Mouse (Mus musculus): Measurements from ENCODE around the gene Wdr20.
A peak's percentile ranks its signal among the peaks of the same experiment; 100 is the strongest.

Wdr20 gene

DNA sequence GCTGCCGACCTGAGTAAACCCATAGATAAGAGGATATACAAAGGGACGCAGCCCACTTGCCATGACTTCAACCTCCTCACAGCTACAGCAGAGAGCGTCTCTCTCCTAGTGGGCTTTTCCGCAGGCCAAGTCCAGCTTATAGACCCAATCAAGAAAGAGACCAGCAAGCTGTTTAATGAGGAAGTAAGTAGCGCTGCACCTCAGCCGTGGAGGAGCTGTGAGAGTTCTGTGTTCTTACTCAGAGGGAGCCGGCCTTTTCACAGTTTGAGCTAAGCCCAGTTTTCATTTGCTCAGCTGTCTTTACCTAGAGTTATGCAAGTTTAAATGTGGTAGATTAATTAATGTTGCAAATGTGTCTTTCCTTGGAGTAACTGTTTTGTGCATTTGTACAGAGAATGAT lies 41.6 kb downstream of the Wdr20 start:
- no peak for DNase-seq (ENCODE audit: low read depth, low spot score)

GRCm38 (mm10) chr12:110781181-110781580 lies 43.4 kb downstream of the Wdr20 start:
- no peak for DNase-seq (ENCODE audit: low read depth, low spot score)

GRCm38 (mm10) chr12:110782278-110782677 lies 44.5 kb downstream of the Wdr20 start:
- no peak for DNase-seq (ENCODE audit: low read depth, low spot score)

DNA sequence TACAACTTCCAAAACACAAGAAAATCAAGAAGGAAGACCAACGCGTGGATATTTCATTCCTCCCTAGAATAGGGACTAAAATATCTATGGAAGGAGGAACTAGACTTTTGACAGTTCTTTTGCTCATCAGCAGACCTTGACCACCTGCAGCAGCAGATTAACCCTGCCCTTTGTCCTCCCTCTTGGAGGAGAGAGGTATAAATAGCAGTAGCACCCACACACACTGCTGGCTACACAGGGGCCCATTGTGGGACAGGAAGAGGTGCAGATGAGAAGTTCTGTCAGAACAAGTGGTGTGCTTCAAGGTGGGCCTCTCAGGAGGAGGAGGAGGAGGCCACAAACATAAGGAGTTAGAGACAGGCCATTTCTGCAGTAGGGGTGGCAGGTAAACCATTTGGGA lies 46.5 kb downstream of the Wdr20 start:
- no peak for DNase-seq (ENCODE audit: low read depth, low spot score)

DNA sequence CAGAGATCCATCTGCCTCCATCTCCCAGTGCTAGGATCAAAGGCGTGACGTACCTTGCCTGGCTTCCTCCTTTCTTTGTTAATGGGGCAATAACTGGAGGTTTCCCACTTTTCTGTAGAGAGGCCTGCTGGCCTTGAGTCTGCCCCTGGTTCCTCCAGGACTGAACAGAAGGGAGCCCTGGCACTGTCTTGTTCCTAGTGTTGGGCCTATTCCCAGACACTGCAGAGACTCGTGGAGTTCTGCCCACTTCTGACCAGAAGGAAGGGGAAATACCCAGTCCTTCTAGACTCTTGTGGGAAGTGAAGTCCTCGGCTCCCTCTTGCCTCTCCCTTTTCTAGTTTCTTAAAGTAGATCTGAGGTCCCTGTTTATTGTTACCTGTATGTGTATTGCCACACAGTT lies 48.5 kb downstream of the Wdr20 start:
- no peak for DNase-seq (ENCODE audit: low read depth, low spot score)

DNA sequence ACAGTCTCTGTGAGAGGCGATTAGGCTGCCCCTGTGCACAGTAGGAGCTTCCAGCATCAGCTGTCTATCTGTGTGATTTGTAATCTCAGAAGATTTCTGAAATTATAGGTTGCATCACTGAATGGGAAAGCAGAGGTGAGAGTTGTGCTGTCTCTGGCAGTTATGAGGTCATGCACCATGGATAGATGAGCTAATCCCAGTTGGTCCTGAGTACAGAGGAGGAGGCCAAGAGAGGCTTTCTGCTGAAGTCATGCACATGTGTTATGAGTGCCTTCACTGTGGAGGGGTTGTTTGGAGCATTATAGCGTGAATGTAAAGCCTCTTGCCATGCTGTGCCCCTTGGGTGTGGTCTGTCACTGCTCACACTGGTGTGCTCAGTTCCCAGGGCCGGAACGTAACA lies 52.8 kb downstream of the Wdr20 start:
- DNase-seq (ENCODE audit: low read depth, low spot score), result no peak

GRCm38 (mm10) chr12:110791026-110791425 lies 53.3 kb downstream of the Wdr20 start:
- DNase-seq (ENCODE audit: low read depth, low spot score), result no peak

- no peak for DNase-seq (ENCODE audit: low read depth, low spot score)
Measured at GRCm38 (mm10) chr12:110795035-110795434, 57.3 kb downstream of the Wdr20 start.

GRCm38 (mm10) chr12:110796748-110797147 lies 59.0 kb downstream of the Wdr20 start:
- no peak for DNase-seq (ENCODE audit: low read depth, low spot score)

- DNase-seq (ENCODE audit: low read depth, low spot score), result no peak
Measured at GRCm38 (mm10) chr12:110797202-110797601, 59.5 kb downstream of the Wdr20 start.

DNA sequence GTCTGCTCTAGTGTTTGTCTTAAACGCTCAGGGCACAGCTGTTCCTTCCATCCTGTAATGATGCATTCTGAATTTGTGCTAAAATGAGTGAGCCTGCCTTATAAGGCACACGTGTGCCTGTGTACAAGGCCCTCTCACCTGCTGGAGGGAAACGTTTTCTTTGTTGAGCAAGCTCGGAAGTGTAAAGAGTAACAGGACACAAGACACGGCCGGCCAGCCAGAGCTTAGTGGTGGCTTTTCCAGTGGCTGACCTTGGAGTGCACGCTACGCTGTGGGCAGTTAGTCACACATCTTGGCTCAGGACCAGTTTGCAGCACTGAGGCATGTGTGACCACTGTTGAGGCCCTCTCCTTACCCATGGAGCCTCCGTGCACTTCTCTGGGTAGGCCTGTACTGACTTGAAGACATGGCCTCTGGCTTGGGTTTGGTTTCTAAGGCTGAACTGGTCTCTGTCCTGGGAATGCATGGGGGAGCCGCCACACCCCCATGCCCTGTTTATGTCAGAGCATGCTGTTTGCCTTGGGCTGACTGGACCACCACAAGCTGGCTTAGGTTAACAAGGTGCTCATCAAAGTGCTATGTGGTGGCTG lies 60.2 kb downstream of the Wdr20 start:
- no peak for DNase-seq (ENCODE audit: low read depth, low spot score)

DNA sequence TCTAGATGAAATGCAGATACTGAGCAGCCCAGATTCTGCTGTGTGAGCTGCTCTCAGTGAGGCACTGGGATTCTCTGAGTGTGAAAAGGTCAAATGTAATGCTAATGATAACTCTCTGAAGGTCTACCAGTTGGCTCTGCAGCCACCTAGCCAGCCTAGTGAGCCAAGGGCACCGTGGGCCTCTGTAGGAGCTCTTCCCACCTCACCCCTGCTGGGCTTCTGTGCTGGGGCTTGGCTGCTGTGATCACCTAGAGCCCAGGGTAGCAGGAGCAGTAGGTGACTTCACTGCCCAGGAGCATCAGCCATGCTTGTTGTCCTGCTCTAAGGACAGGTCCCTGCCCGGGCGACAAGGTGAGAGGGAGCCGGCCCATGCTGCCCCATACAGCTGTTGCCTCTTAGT lies 61.5 kb downstream of the Wdr20 start:
- DNase-seq (ENCODE audit: low read depth, low spot score), result no peak

DNA sequence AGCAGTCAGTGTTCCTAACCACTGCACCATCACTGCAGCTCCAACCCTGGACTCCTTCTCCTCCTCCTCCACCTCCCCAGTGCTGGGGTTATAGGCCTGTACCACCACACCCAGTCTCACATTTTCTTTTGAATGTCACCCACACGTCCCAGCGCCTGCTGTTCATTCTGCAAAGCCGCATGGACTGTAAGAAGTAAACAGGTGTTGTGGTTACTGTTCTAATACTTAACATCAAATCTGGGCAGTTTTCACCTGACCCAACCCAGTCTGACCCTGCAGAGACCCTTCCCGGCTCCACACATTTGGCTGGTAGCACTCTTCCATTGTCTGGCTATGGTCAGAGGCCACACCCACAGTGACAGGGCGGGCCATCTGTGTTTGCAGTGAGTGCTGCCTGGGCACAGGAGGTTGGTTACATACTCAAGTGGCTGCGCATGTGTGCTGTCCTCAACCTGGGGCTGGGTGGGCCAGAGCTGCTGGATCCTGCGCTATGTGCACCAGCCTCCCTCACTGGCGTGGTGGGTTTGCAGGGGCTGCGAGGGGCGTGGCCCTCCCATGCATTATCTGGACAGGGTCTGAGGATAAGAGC lies 64.2 kb downstream of the Wdr20 start:
- no peak for DNase-seq (ENCODE audit: low read depth, low spot score)

GRCm38 (mm10) chr12:110802674-110803297 lies 65.0 kb downstream of the Wdr20 start:
- DNase-seq (ENCODE audit: low read depth, low spot score), result no peak

GRCm38 (mm10) chr12:110804261-110804660 lies 66.5 kb downstream of the Wdr20 start:
- peak; percentile 20 for DNase-seq (ENCODE audit: low read depth, low spot score)

DNA sequence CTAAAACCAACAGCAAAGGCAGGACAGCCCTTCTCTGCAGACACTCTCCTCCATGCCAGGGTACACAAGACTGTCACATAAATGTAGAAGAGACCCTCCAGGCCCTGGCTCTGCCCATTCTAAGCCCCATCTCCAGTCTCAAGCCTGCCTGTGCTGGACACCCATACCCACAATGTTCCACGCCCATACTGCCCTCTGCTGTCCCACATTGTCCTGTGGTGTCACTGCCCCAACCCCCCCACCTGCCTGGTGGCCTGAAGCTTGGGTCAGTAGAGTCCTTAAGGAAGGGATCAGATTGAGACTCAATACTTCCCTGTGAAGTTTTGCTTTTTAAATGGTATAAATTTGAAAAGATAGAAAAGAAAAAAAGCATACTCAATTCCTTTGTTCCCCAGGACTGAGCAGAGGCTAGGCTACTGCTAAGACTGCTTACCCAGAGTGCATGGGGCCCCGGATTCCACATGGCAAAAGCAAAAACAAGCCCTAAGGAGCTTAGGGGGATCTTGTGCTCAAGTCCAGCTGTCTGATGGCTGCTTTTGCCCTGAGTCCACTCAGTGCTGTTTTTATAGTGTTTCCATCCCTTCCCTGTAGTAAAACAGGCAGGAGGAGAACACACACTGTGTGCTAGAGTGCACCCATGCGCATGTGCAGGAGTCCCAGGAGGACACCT lies 68.7 kb downstream of the Wdr20 start:
- peak; percentile 71 for DNase-seq (ENCODE audit: low read depth, low spot score)

GRCm38 (mm10) chr12:110808430-110808829 lies 70.7 kb downstream of the Wdr20 start:
- DNase-seq (ENCODE audit: low read depth, low spot score), result no peak

DNA sequence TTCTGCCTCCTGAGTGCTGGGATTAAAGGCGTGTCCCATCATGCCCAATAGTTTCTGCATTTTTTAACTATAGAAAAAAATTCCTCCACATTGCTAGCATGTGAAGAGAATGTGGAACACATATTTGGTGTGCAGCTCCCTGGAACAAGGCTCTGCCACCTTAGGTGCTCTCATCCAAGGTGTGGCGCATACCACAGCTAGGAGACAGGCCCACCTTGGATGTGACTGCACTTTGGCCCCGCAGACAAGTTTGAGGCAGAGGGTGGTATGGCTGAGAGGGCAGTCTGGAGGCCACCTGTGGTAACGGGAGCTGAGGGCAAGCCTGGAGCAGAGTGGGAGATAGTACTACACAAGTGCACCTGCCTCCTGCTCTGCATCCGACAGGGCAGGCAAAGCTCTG lies 71.1 kb downstream of the Wdr20 start:
- no peak for DNase-seq (ENCODE audit: low read depth, low spot score)

- no peak for DNase-seq (ENCODE audit: low read depth, low spot score)
Measured at GRCm38 (mm10) chr12:110813132-110813531, 75.4 kb downstream of the Wdr20 start.

DNA sequence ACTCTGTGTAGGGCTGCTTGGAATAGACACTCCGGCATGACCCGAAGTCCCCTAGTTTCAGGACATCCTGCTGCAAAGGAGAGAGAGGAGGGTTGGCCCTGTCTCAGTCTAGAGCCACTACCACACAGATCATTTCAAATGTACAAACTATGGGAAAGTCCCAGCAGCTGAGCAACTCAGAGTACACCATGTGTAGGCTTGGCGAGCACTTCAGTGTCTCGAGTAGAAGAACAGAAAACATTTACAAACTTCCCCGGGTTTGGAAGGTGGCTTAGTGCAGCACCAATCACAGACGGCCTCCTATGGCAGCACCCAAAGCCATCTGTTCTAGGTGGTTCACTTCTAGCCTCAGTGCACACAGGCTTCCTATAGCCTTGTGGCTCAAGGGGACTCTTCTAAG lies 75.9 kb downstream of the Wdr20 start:
- no peak for DNase-seq (ENCODE audit: low read depth, low spot score)

DNA sequence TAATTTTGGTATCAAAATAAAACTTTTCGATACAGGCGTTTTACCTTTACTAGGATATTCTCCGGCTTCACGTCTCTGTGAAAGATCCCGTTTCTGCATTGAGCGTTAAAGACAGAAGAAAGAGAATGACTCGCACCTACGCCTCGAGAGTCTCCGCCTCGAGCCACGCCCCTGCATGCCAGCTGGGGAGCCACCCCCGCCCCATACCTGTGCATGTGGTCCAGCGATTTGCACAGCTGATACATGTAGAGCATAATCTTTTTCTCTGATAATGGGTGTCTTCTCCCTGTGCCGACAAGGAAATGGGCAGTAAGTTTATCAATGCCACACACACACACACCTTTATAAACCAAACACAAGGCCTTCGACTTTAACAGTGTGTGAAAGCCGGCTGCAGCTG lies 77.2 kb downstream of the Wdr20 start:
- no peak for DNase-seq (ENCODE audit: low read depth, low spot score)

DNA sequence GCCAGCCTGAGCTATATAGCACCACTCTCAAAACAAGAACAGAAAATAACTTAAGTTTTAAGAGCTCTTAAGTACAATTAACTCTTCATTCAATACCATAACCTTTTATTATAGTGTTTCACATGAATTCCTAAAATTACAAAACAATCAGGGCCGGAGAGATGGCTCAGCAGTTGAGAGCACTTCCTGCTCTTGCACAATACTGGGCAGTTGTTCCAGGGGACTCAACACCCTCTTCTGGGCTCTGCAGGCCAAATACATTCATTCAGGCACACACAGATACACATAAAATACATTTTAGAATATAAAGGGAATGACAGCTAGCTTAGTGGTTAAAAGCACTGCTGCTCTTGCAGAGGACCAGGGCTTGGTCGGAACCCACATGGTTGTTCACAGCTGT lies 79.1 kb downstream of the Wdr20 start:
- DNase-seq (ENCODE audit: low read depth, low spot score), result no peak

GRCm38 (mm10) chr12:110819367-110819766 lies 81.6 kb downstream of the Wdr20 start:
- DNase-seq (ENCODE audit: low read depth, low spot score), result no peak

All from retina, postnatal 7 days (tissue).